Mouse (Mus musculus): ENCODE data around the gene Hoxa3. TPM values are rescaled to one million over a fixed set of nuclear protein-coding genes. Genes with fewer than 3 reads are reported as not detected.

The Hoxa3 gene
- total RNA-seq, 1 experiment from 2014 or later, result not detected

- no peak for ATAC-seq (replicated peaks; ENCODE audit: insufficient number of reproducible peaks, low FRiP score, low TSS enrichment, poor library complexity, severe bottlenecking)
Observed at GRCm38 (mm10) chr6:52152226-52153193, 60.6 kb downstream of the Hoxa3 start.

- no peak for ATAC-seq (replicated peaks; ENCODE audit: insufficient number of reproducible peaks, low FRiP score, low TSS enrichment, poor library complexity, severe bottlenecking)
Observed at GRCm38 (mm10) chr6:52151571-52151970, 61.6 kb downstream of the Hoxa3 start.

- ATAC-seq (replicated peaks; ENCODE audit: insufficient number of reproducible peaks, low FRiP score, low TSS enrichment, poor library complexity, severe bottlenecking), result no peak
Observed at GRCm38 (mm10) chr6:52150401-52150966, 62.7 kb downstream of the Hoxa3 start.

GRCm38 (mm10) chr6:52139115-52139514, 74.0 kb downstream of the Hoxa3 start:
- no peak for ATAC-seq (replicated peaks; ENCODE audit: insufficient number of reproducible peaks, low FRiP score, low TSS enrichment, poor library complexity, severe bottlenecking)

GRCm38 (mm10) chr6:52138576-52138975, 74.6 kb downstream of the Hoxa3 start:
- ATAC-seq (replicated peaks; ENCODE audit: insufficient number of reproducible peaks, low FRiP score, low TSS enrichment, poor library complexity, severe bottlenecking), result no peak

GRCm38 (mm10) chr6:52137841-52138535, 75.1 kb downstream of the Hoxa3 start:
- no peak for ATAC-seq (replicated peaks; ENCODE audit: insufficient number of reproducible peaks, low FRiP score, low TSS enrichment, poor library complexity, severe bottlenecking)

- ATAC-seq (replicated peaks; ENCODE audit: insufficient number of reproducible peaks, low FRiP score, low TSS enrichment, poor library complexity, severe bottlenecking), result no peak
Observed at GRCm38 (mm10) chr6:52123673-52124072, 89.5 kb downstream of the Hoxa3 start.

- ATAC-seq (replicated peaks; ENCODE audit: insufficient number of reproducible peaks, low FRiP score, low TSS enrichment, poor library complexity, severe bottlenecking), result no peak
Observed at GRCm38 (mm10) chr6:52121173-52121572, 92.0 kb downstream of the Hoxa3 start.

Other genes with a start within 250 kb of the Hoxa3 start
- 216 to 281 TPM (median 262 TPM) in 3 replicates for gene Skap2, start 200.8 kb downstream of the Hoxa3 start, total RNA-seq (2017)
- gene Hoxa1, start 55.0 kb downstream of the Hoxa3 start, total RNA-seq (2017), result not detected in 3 replicates
- not detected in 3 replicates for gene Hoxa2, start 48.5 kb downstream of the Hoxa3 start, total RNA-seq (2017)
- not detected in 3 replicates for gene 5730596B20Rik, start 35.8 kb downstream of the Hoxa3 start, total RNA-seq (2017)
- not detected in 3 replicates for gene Hoxa4, start 21.6 kb downstream of the Hoxa3 start, total RNA-seq (2017)
- 0.39 TPM in 1 of 3 replicates, not detected in the others for gene Hoxa5, start 8.7 kb downstream of the Hoxa3 start, total RNA-seq (2017)
- gene Hoxa6, start 4.6 kb downstream of the Hoxa3 start, total RNA-seq (2017), result not detected in 3 replicates
- 5.6 TPM in 1 of 3 replicates, not detected in the others for gene Gm28308, start within 50 bp of the Hoxa3 start, total RNA-seq (2017)
- not detected in 3 replicates for gene Hoxa7, start 8.5 kb upstream of the Hoxa3 start, total RNA-seq (2017)
- gene Hoxa9, start 17.8 kb upstream of the Hoxa3 start, total RNA-seq (2017), result 0.29 TPM in 1 of 3 replicates, not detected in the others
- 2.5 TPM in 1 of 3 replicates, not detected in the others for gene Hoxa10, start 27.5 kb upstream of the Hoxa3 start, total RNA-seq (2017)
- gene Hoxa11, start 32.5 kb upstream of the Hoxa3 start, total RNA-seq (2017), result not detected in 3 replicates
- not detected in 3 replicates for gene Hoxa13, start 47.5 kb upstream of the Hoxa3 start, total RNA-seq (2017)
- gene Evx1, start 100.2 kb upstream of the Hoxa3 start, total RNA-seq (2017), result not detected in 3 replicates

Measured in monocyte, adult 5-6 weeks (primary cell).